Mouse (Mus musculus) liver, postnatal 0 days (tissue): Measurements from ENCODE around the gene Fbxo44.

Experiments used
- CTCF ChIP-seq: sonication (generic); IDR thresholded peaks from 2 replicates; pipeline ENCODE4 v1.5.1; 2016; ENCODE audit warnings: antibody characterized with exemption, low read depth
- EP300 ChIP-seq: IDR thresholded peaks from 2 replicates; pipeline ENCODE4 v1.6.1; 2016; ENCODE audit warnings: antibody characterized with exemption, low read depth, mild to moderate bottlenecking

GRCm38 (mm10) chr4:148137503-148137902 lies 22.8 kb downstream of the Fbxo44 start:
- TF ChIP-seq CTCF (no peak), EP300 (no peak)
